Mouse (Mus musculus) thymus, postnatal 36 days (tissue): ENCODE results near the gene 1700016K19Rik.

ENCODE experiments used
- DNase-seq, 2 experiments: peaks; one replicate each; pipeline ENCODE4 v3.0.0; 2022; ENCODE audit warnings: mixed read lengths in 2 of 2

The 1700016K19Rik gene

GRCm38 (mm10) chr11:76037581-76038294 is 38.0 kb downstream of the 1700016K19Rik start:
- DNase-seq, result peak; percentile 27 to 31

DNA sequence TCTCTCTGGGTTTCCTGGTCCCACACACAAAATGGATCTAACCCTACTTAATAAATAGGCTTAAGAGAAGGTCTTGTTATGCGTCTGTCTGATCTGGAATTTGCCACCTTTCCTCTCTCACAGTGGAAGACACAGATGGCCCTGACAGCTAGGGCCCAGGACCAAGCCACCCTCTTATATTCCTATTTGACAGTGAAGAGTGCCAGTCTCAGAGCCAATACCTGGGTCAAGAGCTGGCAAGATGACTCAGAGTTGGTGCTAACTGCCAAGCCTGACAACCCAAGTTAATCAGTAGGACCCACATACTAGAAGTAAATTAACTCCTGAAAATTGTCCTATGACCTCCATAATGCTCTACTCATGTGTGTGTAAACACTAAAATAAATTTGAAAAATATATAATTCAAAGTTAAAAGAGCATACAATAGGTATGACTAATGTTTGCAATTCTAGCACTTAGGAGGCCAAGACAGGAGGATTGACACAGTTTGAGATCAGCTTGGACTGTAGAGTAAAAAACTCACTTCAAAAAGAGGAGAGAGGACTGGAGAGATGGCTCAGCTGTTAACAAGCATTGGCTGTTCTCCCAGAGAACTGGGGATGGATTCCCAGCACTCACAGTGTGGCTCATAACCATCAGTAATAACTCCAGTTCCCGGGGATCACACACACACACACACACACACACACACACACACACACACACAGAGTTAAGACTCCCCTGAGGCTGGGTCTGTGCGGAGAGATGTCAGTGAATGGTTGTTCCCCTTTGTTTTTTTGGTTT is 39.8 kb downstream of the 1700016K19Rik start:
- DNase-seq, result no peak

GRCm38 (mm10) chr11:76040106-76040505 is 40.4 kb downstream of the 1700016K19Rik start:
- no peak for DNase-seq

- DNase-seq, result no peak
Observed at GRCm38 (mm10) chr11:76040761-76041376, 41.2 kb downstream of the 1700016K19Rik start.

DNA sequence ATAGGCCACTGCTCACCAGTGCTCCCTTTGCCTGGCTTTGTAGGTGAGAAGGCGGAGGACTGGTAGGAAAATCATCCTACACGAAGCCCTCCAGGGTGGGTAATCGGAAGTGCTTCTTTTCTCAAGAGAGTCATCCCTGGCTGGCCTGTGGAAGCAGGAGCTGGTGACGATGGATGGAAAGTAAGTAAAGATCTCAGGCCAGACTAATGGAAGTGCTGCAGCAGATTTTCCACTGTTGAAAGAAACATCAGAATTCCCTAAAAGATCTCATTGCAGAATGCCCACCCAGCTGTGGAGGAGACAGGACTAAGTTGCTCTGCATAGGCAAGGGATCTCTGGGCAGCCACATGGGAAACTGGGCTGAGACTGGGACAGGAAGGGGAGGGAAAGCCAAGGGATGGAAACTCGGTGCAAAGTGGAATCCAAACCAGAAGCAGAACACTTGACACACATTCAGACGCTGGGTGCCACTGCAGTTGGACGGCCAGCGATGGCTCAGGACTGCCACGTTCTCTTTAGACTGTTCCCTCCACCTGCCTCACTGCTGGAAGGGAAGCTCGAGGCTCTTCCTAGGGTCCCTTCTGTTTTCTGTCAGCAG is 42.4 kb downstream of the 1700016K19Rik start:
- no peak for DNase-seq

GRCm38 (mm10) chr11:76042882-76043281 is 43.2 kb downstream of the 1700016K19Rik start:
- DNase-seq, result no peak

DNA sequence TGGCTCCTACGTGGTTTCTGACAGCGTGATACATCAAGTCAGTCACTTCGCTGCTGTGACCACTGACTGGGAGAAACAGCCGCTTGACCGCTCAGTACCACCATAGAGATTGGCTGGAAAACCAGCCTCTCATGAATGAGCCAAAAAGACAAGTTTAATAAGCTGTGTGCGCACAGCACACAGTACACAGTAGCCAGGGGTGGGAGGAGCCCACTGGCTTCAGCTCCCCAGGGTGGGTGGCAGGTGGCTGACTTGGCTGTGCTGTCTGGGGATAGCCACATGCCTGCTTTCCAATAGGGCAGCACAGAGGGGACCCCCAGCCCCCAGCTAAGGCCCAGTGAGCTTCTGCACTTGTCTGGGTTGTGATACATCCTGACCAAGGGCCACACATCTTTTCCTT is 44.8 kb downstream of the 1700016K19Rik start:
- DNase-seq, result no peak

DNA sequence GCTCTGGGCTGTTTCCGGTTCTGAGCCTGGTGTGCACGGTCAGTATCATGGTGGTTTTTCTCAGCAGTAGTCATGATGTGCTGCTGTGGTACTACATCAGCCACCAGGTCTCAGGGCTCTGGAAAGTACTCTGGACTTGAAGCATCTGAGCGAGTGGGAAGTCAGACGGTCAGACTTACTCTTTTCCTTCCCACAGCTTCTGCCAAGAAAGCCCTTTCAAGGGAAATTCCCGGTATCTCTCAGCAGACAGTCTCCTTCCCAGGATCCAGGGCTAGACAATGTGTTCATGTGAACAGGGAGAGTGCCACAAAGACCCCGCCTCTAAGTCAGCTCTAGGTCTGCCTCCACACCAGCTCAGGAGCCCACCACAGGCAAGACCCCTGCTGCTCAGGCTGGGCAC is 45.7 kb downstream of the 1700016K19Rik start:
- DNase-seq, result no peak

DNA sequence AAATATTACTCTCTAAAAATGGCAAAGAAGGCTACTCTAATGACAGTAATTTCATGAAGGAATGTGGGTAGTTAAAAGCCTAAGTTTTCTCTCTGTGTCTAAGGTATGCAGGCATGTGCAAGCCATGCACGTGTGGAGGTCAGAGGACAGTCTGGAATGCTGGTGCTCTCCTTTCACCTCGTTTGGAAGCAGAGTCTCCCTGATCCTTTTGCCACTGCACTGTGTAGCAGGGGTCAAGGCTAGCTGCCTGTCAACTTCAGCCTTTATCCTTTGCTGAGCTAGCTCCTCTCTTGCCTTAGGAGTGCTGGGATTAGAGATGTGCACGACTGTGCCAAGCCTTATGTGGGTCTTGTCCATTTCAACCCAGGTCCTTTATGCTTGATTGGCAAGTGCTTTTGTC is 50.8 kb downstream of the 1700016K19Rik start:
- no peak for DNase-seq

DNA sequence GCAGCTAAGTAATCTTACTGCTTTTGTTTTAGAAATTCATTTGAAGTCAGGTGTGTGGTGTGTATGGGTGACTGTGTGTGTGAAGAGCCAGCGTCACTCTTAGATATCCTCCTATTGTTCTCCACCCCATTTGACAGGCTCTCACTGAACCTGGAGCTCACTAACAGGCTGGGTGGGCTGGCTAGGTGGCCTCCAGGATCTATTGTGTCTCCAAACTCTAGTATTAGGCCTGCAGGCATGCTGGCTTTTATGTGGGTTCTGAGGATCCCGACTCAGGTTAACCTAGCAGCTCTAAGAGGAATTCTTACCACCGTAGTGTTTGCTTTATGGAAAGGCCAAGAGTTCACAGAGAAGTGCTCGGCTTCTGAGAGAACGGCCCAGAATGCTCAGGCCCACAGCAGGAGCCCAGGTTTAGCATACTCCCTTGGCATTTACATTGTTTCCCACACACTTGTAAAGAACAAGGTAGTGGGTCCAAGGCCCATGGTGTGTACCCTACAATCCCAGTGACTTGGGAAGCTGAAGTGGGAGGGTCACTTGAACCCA is 51.3 kb downstream of the 1700016K19Rik start:
- no peak for DNase-seq

DNA sequence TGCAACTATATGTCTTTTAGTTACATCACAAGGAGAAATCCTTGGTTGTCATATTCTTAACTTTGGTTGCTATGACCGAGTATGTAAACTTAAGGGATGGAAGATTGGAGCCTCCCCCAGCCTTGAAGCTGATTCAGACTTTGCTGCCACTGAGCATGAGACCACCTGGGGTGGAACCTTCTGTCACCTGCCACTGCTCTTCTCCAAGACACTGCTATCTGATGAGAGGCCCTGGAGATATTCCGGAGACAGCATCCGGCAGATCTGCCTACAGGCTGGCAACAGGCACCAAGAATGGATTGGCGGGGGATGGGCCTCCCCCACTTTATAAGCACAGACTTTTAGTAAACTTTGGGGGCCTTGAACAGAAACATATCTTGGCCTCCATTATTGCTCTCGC is 52.8 kb downstream of the 1700016K19Rik start:
- no peak for DNase-seq
